Mouse (Mus musculus): Measurements from ENCODE around the gene Bcl2.

The Bcl2 gene

DNA sequence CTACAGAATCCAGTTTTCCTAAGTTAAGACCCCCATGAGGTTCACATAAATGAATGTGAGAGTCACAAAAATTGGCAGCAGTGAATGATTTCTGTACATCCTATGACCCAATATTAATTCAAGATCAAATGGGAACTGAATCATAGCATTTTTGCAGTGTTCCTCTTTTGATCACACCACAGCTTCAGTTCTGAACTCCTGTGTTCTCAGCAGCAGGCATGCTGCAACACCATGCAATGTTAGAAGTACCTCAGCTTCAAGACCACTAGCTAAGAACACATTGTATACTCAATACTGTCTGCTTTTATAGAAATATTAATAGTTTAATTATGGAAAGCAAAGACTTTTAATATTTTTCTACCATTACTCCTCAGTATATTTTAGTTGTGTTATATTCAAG lies 85.8 kb downstream of the Bcl2 start:
- in situ Hi-C loops (cut with MboI): no loop called here

DNA sequence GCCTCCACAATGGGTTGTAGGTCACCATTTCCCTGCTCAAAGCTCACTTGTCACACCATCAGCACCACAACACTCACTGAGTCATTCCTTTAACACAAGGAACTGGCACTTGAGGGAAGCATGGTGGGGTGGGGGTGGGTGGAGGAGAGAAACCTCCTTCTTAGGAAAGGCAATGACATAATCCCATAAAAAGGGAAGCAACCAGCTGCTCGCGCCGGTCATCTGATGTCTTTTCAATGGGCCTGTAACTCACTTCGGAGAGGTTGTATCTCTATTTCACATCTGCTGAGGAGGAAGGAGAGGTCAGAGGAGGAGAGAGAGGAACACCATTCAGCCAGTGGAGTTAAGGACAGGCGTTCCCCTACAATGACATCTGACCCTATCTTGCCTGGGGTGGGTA lies 86.8 kb downstream of the Bcl2 start:
- in situ Hi-C loops (cut with MboI): no loop called here

GRCm38 (mm10) chr1:106620174-106620931 lies 93.7 kb downstream of the Bcl2 start:
- in situ Hi-C loops (cut with MboI): no loop called here

GRCm38 (mm10) chr1:106618814-106619213 lies 95.3 kb downstream of the Bcl2 start:
- in situ Hi-C loops (cut with MboI): no loop called here

DNA sequence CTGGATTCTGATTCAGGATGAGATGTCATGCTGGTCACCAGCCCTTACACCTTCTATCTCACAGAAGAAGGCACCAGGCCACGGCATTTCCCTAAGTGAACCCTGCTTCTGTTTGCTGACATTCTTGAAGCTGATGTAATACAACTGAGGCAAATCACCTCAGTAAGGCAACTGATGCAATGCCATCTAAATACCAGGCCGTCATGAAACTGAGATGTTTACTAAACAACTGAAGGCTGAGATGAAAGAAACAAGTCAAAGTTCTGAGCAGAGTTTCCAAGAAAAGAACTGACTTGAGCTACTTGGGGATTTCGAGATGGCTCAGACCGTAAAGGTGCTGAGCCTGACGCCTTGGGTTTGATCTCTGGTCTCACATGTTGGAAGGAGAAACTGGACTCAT lies 97.1 kb downstream of the Bcl2 start:
- in situ Hi-C loops (cut with MboI): no loop called here

DNA sequence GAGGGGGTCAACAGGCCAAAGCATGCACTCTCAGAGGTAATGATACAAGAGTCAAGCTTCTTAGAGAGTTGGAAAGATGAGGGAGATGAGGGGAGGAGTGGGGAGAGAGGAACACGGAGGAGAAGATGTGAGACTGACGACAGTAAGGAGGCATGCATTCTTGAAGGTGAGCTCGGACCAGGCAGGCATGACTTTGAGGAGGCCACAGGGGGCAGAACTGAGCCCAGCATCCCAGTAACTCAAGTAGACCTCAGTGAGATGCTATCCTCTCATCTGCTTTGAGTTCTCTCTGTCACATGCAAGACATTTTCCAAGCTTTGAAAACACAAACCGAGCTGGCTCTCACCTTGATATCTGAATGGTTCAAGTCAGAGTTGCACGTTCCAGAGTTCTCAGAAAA lies 100.7 kb downstream of the Bcl2 start:
- in situ Hi-C loops (cut with MboI): no loop called here

DNA sequence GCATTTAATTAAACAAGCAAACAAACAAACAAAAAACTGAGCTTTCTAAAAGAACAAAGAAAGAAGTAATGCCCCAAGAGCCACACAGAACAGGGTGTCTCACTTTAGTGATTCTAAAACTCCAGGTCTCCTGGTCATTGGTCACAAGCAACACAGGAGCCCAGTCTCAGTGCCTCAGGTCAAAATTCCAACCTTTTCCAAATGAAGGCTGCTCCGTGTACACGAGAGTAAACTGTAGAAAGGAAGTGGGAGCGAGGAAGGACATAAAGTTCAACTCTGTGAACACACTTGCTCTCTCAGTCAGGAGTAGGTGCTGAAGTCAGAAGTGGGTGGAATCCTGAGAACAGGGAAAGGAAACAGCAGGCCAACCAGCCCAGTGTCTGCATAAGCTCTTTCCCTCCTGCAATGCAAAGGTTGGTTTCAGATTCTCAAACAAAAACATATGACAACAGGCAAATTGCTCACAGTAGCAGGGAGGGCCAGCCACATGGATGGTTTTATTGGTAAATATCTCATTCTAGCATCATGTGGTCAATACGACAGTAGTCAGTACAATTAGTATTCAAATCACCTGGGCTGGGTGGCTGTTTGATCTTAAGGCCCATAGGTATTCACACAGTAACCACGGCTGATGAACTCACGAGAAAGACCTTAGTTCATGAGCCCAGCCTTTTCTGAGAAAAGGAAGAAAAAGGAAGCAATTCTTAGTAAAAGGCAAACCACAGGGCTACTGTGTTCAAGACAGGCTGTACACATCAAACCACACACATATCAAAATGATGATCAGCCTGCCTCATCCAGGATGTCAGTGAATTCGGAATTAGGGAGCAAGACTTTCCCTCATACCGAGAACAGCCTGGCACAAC lies 101.7 kb downstream of the Bcl2 start:
- in situ Hi-C loops (cut with MboI): no loop called here

GRCm38 (mm10) chr1:106611246-106611645 lies 102.8 kb downstream of the Bcl2 start:
- in situ Hi-C loops (cut with MboI): no loop called here

- in situ Hi-C loops (cut with MboI): no loop called here
These were observed 105.8 kb downstream of the Bcl2 start for GRCm38 (mm10) chr1:106608098-106608778.

- in situ Hi-C loops (cut with MboI): no loop called here
These were observed 107.1 kb downstream of the Bcl2 start for GRCm38 (mm10) chr1:106606951-106607350.

GRCm38 (mm10) chr1:106603406-106603805 lies 110.7 kb downstream of the Bcl2 start:
- in situ Hi-C loops (cut with MboI): no loop called here

DNA sequence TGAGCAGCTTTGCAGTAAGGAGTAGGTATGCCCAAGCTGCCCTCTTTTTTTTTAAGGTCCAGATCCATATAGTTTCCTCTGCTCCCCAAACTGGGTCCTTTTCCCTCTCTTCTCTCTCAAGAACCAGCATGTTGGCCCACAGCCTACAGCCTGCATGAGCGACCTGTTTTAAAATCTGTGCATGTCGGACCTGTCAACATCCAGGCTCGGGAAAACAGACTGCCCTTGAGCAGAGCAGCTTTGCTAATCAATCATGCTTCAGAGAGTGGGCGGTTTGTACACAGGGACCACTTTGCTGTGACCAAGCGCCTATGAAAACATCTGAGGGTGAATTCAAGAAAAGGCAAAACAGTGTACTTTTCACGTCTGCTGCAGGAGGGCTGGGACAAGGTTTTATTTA lies 111.1 kb downstream of the Bcl2 start:
- in situ Hi-C loops (cut with MboI): no loop called here

DNA sequence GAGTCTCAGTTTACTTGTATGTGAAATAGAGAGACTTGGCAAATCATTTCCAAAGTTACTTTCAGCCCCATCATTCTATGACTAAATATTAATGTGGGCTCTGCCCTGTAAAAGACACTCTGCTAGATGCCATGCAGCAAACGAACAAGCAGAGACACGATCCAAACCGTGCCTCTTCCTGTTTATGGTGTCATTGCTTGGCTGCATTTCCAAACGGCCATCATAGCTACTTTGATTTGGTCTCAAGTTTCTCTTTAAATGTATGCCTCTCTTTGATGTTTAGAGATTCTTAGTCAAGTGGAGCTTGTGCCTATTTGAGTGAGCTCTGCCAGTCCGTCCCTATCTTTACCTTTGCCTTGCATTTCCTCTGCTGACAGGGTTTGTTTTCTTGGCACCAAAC lies 111.5 kb downstream of the Bcl2 start:
- in situ Hi-C loops (cut with MboI): no loop called here

DNA sequence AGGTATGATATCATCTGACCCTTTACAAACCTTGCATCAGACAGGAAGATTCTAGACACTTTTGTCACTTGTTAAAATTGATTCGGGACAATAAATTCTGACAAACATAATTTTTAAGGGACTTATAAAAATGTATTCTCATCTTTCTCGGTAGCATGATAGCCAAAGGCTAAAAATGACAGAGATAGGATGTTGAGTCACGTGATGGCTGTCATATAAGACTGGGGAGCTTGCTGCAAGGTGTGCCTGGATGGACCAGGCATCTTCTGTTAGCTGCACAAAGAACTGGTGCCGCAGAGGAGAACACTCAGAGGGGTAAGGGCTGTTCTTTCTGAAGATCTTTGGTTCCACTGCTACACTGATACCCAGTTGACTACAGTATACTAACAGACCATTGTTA lies 112.8 kb downstream of the Bcl2 start:
- in situ Hi-C loops (cut with MboI): no loop called here

DNA sequence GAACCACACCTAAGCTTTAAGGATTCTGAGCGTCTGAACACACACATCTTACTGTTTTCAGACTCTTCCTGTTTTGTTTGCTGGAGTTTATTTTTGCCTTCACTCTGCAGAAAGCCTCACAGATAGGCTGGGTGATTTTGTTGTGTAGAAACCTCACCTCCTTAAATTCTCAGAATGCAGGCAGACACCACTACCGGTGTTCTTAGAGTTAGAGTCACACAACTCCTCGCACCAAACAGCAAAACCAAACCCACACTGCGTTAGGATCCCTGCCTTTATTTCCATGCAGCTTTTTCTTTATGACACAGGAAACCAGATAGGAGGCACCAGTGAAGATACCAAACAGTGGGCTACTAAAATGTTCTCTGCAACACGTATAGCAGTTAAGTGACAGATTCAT lies 113.2 kb downstream of the Bcl2 start:
- in situ Hi-C loops (cut with MboI): no loop called here

DNA sequence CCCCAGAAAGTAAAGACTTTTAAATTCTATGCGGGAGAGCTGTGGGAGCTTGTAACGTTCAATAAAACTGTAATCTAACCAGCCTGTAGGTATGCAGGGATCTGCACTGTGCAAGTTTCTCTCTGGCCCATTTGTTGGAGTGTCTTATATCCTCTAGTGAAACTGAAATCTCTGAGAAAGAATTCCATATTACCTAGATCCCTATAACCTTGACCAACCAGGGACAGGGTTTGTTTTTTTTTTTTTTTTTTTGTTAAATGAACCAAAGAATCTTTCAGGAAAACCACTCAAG lies 115.8 kb downstream of the Bcl2 start:
- in situ Hi-C loops (cut with MboI): no loop called here

GRCm38 (mm10) chr1:106597575-106598291 lies 116.3 kb downstream of the Bcl2 start:
- in situ Hi-C loops (cut with MboI): no loop called here

GRCm38 (mm10) chr1:106596380-106596779 lies 117.7 kb downstream of the Bcl2 start:
- in situ Hi-C loops (cut with MboI): no loop called here

GRCm38 (mm10) chr1:106595286-106595885 lies 118.7 kb downstream of the Bcl2 start:
- in situ Hi-C loops (cut with MboI): no loop called here

DNA sequence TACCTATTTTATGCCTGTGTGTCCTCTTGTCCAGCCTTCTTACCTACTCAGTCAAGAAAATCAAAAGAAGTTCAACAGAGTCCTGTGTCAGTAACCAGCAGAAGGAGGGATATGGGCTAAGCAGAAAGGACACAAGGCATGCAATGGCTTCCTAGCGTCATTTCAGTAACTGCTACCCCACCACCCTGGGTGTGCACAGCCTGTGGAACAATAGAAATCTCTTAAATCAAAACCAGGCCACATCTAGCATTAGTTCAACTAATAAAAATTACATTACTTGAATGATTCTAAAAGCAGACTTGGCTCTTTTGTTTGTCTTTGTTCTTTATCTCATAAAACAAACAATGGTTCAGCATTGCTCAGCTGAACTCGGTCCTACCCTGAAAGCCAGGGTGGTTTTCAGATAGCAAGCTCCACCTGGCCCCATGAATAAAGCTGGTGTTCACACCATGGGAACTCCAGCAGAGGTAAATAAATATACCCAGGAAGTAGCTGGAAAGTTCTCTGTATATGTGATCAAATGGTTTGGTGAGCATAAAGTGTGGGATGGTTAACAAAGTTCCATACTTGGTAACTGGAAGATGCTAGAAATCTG lies 122.8 kb downstream of the Bcl2 start:
- in situ Hi-C loops (cut with MboI): no loop called here

DNA sequence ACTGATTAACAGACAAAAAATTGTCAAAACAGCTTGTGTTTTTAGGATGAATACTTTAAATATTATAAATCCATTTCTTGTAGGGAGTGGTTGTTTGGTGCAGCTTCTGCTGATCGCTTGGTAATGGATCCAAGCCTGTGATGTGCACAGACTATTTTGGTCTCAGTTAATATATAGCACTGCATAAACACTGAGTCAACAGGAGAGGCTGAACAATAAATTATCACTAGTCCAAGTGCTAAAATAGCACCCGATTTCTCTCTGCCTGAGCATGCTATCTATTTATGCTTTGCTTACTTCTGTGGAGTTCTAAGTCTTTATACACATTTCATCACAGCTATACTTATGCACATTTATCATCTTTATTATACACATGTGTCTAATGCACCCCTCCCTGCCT lies 124.9 kb downstream of the Bcl2 start:
- in situ Hi-C loops (cut with MboI): no loop called here

Measured in mature B cell (primary cell).